Mouse (Mus musculus) gastrocnemius, adult 18-20 months (tissue): ENCODE data around the gene Fam120b. TPM values are rescaled to one million over a fixed set of nuclear protein-coding genes. Genes with fewer than 3 reads are reported as not detected.
"Not testable (repeated sequence)": the region's sequence is repeated elsewhere in the genome, so short reads cannot be mapped to it uniquely, and the experiment has no call there.

Experiments
- DNase-seq: peaks from one replicate; pipeline ENCODE4 v3.0.0; 2021; ENCODE audit warnings: low spot score
- total RNA-seq, 2 experiments: library from RNA; stranded (reverse); gene quantifications; 2 replicates each; pipeline ENCODE4 v1.2.3; 2021

Fam120b gene
- total RNA-seq, 2 experiments from 2014 or later = 9.8 to 10.0 TPM

DNA sequence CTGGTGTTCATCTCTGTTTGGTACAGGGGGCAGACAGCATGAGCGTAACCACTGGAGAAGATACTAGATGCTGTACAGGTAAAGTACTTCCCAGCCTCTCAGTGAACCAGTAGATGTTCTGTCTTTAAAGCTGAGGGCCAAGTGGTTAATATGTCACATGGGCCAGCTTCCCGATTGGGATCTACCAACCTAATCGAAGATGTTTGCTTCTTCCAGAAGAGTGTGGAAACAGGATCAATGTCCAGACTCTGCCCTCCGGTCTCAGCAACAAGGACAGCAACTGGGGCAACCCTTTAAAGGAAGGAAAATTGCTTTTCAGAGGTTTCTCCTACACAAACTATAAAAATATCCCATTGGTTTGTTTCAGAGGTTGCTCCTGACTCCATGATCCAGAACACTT lies 35.5 kb downstream of the Fam120b start:
- no peak for DNase-seq

DNA sequence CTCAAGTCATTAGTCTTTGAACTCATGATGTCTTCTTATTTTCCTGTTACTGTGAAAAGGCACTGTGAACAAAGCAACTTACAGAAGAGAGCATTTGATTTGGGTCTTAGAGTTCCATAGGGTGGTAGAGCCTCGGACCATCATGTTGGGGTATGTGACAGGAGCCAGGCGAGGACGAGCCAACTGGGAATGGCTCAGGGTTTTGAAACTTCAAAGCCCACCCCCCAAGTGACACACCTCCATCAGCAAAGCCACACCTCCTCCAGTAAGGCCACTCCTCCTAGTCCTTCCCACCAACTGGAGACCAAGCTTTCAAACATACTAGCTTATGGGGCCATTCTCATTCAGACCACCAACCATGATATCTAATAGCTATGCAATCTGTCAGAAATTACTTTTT lies 36.0 kb downstream of the Fam120b start:
- DNase-seq = no peak

DNA sequence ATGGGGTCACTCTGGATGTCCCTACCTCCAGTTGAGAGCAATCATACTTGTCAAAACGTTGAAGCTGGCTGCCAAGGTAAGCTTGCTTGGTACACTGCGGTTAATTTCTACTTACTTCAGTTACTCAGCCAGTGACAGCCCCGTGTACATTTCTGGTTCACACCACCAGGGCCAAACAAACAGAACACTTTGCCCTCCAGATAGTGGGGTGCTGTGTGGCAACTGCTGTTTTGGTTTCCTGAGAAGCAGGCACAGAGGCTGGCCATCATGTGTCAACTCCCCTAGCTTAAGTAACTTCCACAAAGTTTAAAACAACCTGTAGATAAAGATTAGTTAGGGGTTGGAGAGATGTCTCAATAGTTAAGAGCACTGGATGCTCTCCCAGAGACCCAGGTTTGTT lies 38.7 kb downstream of the Fam120b start:
- DNase-seq = no peak

DNA sequence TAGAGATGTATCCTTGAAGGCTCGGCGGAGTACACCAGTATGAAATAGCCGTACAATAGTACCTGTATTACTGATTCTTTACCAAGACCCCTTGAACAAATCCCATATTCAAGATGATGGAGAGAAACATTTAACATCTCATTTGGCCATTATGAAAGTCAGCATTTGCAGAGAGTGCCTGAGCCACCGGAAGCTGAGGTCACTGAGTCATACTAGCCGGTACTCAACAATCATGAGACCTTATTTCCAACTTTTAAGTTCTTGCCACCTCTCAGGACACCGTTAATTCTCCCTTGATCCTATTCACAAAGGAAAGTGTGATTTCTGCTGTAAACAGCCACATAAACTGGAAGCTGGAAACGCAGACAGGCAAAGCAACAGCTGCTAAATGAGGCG lies 44.1 kb downstream of the Fam120b start:
- DNase-seq = no peak

DNA sequence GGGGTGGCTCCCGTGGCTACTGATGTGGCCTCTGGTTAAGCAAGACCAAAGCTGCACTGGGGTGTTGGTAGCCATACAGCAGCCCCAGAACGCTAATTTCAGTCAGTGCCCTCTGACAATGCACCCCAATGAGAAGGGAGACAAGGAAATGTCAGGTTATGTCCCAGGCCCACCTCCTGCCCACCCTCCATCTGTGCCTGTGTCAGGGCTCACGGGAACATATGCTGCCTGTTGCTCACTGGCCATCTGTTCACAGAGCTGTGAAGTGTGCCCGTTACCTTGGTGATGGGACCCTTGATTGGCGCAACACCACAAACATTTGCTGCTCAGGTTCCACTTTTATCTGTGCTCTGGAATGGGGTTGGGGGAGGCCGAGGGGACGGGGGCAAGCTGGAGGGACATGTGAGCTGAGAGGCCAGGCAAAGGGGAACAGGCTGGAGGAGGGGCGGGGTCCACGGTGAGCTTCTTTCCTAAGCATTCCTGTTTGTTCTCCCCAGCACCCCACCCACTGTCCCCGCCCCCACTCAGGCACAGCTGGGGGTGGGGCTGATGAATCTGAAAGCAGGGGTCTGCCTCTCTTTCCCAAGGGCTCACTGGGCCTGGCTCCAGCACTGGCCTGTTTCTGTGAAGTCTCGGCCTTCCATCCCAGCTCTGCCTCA lies 44.6 kb downstream of the Fam120b start:
- no peak for DNase-seq

DNA sequence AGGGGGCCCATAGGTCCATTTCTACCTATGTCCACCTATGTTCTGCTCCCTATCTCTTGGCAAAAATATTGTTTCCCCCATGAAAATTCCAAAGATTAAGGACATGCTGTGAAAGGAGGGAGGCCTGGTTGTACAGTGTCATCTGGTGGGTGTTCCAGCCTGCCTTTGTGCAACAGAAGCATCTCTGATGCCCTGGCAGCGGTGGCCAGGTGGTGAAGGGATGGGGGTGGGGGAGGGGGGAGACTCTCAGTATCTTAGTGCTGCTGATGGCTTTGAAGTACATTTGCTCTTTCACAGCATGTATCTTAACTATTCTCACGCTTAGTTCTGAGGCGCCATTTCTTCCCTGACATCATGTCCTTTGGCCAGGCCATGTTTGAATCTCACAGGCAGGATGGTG lies 49.4 kb downstream of the Fam120b start:
- no peak for DNase-seq

DNA sequence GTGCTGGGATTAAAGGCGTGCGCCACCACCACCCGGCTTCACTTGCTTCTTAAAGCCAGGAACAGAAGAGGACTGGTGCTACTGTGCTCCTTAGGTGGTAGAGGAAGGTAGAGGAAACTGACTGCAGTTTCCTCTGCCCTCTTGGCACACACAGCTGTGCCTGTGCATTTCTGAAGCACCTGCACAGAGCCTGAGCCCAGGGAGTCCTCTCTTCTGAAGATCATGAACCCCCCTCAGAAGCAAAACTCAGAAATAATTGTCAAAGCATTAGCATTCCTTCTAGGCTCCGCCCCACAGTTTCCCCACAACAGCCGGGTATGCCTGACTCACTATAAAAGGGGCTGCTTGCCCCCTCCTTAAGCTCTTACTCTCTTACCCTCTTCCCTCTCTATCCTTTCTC lies 51.8 kb downstream of the Fam120b start:
- no peak for DNase-seq

DNA sequence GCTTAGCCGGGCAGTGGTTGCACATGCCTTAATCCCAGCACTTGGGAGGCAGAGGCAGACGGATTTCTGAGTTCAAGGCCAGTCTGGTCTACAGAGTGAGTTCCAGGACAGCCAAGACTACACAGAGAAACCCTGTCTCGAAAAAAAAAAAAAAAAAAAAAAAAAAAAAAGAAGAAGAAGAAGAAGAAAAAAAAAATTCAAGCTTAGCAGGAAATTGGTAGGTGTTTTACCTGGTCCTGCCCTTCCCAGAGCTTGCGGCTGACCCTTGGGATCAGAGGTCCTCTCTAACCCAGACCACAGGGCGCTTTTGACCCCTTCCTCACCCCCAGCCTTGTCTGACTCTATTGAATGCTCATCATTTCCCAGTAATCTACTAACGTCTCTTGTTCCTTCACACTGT lies 53.1 kb downstream of the Fam120b start:
- not testable (repeated sequence) for DNase-seq

DNA sequence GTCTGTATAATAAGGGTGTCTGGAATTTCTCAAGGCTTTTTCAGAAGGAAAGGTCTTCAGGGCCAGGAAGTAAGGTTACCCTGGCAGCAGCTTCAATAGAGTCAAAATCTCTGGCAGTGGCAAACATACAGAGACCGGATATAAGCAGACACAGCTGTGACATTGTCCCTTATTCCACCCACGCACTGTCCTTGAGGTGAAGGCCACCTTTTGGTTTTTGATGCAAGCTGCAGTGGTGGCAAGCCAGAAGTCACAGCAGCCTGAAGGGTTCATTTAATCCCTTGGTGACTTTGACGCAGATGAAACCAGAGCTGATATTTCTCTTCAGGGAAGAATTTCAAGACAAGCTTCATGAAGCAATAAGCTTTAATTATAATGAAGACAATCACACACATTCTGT lies 53.6 kb downstream of the Fam120b start:
- peak; percentile 48 for DNase-seq

DNA sequence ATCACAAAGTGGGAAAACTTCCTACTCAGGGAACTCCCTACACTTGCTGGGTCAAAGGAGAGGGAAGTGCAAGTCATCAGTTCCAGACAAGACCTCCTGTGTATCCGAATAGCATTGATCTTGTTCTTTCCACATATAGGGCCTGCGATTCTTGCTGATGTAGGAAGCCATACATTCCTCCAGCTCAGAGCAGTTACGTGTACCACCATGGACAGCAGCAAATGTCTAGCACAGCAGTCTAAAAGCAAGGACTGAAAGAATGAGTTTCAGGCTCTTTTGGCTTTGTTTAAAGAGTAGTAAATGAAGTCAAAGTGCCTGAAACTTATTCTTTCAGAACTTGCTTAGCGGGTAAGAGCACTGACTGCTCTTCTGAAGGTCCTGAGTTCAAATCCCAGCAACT lies 59.2 kb downstream of the Fam120b start:
- no peak for DNase-seq

DNA sequence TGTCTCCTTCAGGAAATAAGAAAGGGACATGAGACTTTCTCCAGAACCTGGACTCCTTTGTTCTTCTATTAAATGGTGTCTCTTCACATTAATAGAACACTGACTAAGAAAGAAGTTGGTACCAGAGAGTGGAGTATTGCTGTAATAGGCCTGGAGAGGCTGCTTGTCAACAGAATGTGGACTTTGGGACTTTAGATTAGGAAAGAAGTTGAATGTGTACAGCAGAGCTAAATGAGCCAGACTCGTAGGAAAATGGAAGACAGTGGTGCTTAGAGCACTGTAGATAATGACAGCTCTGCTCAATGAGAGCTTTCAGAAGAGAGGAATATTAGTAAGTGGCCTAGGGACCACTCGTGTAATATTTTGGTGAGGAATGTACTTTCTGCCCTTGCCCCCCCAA lies 60.6 kb downstream of the Fam120b start:
- DNase-seq = no peak

DNA sequence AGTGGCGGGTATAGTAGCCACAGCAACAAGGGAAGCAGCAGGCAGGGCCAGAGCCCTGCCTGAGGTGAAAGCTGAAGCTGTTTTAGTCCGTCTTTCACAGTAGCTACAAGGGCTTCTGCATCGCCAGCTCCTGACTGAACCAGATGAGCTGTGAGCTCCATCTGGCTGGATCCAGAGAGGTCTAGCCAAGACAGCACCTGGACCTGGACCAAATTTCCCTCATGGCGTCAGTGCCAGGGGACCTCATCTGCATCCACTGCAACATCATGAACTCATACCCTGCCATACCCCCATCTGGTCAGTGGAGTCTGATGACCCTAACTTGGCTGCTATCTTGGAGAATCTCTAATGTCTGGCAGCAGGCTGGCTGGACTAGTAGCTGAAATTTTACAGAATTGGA lies 63.8 kb downstream of the Fam120b start:
- no peak for DNase-seq

DNA sequence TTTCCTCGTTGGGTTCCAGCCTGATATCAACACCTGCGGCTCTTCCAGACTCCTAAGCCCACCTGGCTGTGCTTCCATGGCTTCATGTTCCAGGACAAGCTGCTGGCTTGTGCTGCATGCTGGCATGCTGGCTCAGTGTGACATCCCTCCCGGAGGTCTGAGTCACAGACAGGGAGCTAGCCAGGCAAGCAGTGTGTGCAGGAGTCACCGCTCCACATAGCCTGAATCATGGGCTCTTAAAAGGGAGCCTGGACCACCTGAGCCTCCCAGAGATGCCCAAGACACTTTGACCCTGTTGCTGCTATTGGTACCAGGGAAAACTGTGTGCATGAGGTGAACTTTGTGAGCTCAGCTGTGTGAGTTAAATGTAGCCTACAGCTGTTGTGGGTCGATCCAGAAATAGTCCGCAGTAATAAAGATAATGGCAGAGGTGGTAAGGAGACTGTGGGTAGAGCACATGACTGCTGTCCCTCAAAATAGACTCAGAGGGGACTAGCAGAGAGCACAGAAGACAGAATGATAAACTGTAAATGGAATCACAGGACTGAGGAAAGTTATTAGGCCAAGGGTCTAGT lies 66.0 kb downstream of the Fam120b start:
- peak; percentile 80 for DNase-seq

DNA sequence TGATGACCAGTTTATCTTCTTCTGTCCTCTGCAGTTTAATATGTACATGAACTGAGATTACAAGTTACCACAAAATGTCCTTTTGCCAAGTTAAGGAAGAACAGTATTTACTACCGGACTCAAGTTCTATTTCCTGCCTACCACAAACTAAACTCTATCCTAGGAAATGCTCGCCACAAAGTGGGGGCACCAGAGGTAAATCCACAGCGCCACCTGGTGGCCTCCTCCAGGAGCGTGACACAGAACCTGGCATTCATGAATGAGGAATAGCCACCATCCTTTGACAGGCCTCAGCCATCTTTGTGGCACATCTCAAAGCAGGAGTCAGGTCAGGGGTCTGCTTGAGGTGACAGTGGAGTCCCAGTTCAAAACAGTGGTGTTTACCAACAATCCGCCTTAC lies 71.7 kb downstream of the Fam120b start:
- DNase-seq = peak; percentile 76

DNA sequence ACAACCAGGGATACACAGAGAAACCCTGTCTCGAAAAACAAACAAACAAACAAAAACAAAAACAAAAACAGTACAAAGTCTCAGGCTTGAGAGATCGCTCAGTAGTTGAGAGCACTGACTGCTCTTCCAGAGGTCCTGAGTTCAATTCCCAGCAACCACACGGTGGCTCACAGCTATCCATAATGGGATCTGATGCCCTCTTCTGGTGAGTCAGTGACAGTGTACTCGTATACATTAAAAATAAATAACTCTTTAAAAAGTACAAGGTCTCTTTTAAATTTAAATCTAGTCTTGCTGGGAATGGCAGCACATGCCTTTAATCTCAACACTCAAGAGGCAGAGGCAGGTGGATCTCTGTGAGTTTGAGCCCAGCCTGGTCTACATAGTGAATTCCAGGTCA lies 76.7 kb downstream of the Fam120b start:
- DNase-seq = no peak

Other genes starting within 250 kb of the Fam120b start
- 1 to 10 TPM; 2.2 to 4.7 TPM for gene Dll1, start 19.3 kb upstream of the Fam120b start, total RNA-seq
- 100 to 1,000 TPM; 105 to 115 TPM for gene Psmb1, start 103.5 kb downstream of the Fam120b start, total RNA-seq
- gene Tbp, start 103.7 kb downstream of the Fam120b start, total RNA-seq = 1 to 10 TPM; 6.7 to 7.0 TPM
- 10 to 100 TPM; 13.8 to 19.2 TPM for gene Pdcd2, start 131.1 kb downstream of the Fam120b start, total RNA-seq
- 1 to 10 TPM; 2.2 to 3.0 TPM for gene Prdm9, start 168.2 kb downstream of the Fam120b start, total RNA-seq